Mouse (Mus musculus): ENCODE measurements at regions not wholly inside any gene's neighbourhood (a gene's known extent, or its start where the extent isn't known, plus 50 kb on each side); places are given as distances from the start of the nearest gene placed in this dataset.

DNA sequence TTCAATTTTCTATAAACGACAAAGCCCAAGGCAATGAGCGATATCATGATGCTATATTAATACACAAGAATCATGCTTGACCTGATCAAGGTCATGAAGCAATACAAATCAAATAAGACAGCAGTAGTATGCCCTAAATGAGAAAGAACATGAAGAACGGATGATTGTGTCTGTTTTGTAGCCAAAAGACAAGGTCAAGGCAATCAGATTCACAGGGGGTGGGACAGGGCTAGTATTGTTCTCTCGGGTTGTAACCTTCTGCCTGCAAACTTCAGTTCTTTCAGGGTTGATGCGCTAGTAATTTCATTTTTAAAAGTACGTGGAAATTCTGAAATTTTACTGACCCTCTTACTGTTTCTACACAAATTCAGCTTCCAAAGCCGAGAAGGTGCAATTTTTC, 206.7 kb downstream of the Arl4a start:
- no peak for DNase-seq

DNA sequence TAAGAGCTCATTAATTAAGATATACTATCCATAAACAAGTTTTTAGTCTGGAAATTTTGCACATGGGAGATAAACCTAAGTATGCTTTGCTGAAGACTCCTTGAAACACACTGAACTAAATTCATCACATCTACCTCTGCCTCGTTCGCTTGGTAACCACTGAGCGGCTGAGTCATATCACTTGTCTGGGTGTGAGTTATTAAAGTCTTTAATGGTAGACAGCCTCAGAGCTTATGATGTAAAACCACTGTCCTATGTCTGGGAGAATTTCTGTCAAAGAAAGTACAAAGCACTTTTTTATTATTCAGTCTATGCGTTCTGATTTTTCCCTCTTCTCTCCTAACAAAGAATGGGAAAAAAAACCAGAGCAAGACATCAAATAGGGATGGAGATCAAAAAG, 207.3 kb downstream of the Arl4a start:
- DNase-seq = no peak

DNA sequence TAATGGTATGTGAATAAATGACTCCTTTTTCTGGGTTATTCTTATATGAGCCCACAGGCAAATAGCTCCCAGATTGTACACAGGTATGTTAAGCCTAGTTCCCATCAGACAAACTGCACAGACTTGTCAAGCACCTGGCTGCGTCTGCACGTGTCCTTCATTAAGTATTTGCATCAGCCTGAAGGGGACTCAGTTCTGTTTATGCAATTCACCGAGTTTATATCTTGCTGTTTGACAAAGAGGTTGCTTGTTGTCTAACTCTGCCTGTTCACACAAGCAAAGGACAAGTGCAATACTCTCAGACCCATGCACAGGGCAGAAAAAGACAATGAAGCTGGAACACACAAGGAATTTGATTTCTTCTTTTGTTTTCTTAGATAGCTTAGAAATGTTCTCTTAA, 215.2 kb downstream of the Arl4a start:
- DNase-seq = no peak

DNA sequence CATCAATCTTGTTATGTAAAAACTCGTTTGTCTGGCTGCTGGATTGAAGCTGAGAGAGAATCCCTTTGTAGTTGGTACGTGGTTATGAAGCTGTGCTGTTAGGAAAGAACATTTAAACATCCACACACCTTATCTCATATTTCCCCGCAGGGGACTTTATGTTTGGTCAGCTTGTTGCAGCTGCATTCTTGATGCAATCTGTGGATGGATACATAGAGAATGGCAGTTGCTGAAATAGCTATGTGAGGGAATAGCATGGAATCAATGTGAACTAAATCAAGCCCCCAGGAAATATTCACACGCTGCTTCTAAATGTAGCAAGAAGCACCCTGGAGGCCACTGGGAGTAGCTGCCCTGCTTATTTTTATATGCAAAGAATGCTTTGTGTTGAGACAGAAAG, 236.3 kb downstream of the Arl4a start:
- DNase-seq = no peak

DNA sequence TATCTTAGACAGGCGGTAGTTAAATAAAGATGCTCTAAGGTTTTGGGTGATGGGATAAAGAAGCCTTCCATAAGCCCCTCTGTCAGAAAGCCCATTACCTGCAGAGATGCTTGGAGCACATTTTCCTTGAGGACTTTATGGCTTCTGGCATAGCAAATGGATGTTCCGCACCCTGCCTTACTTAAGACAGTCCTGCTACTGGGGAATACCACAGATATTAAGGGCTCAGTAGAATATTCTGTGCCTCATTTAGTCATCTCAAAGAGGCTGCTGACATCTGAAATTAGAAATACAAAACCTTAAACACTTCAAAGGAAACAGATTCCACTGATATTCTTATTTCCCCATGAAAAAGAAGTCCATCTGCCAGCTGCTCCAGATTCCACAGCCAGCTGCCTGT, 240.0 kb downstream of the Arl4a start:
- DNase-seq = no peak

DNA sequence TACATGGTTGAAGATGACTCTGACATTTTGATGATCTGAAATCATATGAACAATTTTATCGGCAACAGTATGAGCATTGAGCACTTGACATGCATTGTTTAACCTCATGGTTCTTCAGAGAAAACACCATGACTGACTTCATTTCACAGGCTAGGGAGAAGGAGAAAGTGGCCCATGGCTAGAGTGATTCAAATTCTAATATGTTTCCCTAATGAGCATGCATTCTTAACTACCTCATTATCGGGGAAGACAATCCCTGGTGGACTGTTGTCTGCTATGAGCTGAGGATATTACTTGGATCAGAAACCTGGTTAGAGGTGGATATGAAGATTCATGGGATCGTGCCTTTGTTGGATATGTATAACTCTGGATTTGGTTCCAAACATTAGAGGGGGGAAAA, 240.9 kb downstream of the Arl4a start:
- DNase-seq = no peak

DNA sequence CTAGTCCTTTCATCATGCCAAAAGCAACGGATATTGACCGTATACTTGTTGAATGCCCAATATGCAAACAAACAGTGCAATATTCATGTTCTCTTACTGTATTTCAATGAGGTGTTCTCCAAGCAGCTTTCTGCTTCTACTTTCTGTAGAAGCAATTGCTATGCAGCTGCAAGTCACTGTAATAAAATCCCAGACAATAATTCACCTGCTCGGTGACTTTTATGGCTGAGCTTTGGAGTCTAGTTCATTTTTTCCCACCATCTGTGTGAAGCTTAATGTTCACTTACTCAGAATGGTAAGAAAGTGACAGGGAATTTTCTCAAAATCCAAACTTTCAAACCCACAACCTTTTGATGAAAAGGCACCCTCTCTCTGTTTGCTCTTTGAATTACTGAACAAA, 252.8 kb downstream of the Arl4a start:
- no peak for DNase-seq

- no peak for DNase-seq
Observed at GRCm38 (mm10) chr12:39784532-39784931, 253.3 kb downstream of the Arl4a start.

DNA sequence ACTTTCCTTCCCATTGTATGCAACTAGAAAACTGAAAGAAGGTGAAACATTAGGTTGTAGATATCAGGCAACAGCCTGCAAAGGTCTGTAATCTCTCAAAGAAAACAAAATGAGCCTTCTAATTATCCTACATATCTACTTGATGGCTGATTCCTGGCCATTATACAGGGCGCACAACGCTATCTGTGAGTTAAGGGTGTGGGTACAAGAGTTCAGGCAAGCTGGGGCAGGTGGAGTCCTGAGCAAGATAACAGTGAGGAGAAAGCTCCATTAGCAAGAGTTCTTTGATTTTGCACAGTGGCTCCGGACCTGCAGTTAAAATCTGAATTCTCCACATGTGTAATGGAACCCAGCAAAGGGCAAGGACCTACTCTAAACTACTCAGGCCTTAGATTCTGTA, 261.7 kb downstream of the Arl4a start:
- no peak for DNase-seq

DNA sequence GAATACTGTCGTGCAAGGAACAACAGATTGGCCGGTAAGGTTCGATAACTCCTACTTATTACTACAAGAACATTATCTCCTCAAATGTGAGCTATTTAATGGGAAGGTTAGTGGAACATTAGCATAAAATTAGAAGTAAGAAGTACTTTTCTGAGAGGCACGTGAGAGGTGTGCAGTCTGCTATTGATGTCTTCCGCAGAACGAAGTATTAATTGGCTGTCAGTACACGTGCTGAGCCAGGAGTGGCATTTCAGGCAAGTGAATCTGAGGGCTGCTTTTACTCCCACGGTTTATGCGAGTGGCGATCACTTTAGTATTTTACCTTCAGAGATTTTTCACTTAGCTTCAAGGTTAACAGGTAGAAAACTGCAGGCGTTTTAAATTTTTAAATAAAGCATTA, 270.8 kb downstream of the Arl4a start:
- no peak for DNase-seq

- no peak for DNase-seq
Observed at GRCm38 (mm10) chr12:39763529-39763928, 274.3 kb downstream of the Arl4a start.

- no peak for DNase-seq
Observed at GRCm38 (mm10) chr12:39761946-39762345, 275.9 kb downstream of the Arl4a start.

GRCm38 (mm10) chr12:39761326-39761725, 276.5 kb downstream of the Arl4a start:
- DNase-seq = no peak

DNA sequence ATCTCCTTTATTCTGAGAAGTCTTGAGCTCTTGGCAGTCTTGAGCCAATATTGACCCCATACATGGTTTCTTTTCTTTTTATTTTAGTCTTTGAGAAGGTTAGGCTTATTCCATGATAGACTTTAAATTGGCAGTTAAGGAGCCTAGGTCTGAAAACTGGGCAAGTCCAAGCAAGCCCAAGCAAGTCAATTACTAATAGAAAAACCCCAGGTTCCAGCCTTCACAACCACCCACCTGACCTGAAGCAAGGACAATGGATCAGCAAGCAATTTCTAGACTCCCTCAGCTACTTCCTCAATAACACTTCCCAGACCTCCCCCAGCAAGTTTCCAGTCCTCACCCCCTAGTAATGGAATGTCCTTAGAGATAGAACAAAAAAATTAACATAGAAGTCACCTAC, 279.9 kb downstream of the Arl4a start:
- no peak for DNase-seq

DNA sequence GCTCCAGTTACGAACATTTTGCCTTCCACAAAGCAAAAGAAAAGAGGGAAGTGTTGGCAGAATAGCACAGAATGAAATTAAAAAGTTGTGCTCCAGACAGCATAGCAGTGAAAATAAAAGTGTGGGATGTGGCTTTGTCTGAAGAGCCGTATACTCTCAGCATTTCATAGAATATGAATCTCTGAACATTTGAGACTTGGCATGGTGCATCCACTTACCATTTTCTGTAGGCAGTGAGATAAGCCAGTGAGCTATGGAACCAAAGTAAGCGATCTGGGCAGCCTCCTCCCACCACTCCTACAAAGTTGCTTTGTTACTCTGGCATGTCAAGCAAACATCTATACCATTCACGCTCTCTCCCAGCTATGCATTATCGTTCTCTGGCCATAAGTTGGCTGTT, 286.0 kb downstream of the Arl4a start:
- no peak for DNase-seq

DNA sequence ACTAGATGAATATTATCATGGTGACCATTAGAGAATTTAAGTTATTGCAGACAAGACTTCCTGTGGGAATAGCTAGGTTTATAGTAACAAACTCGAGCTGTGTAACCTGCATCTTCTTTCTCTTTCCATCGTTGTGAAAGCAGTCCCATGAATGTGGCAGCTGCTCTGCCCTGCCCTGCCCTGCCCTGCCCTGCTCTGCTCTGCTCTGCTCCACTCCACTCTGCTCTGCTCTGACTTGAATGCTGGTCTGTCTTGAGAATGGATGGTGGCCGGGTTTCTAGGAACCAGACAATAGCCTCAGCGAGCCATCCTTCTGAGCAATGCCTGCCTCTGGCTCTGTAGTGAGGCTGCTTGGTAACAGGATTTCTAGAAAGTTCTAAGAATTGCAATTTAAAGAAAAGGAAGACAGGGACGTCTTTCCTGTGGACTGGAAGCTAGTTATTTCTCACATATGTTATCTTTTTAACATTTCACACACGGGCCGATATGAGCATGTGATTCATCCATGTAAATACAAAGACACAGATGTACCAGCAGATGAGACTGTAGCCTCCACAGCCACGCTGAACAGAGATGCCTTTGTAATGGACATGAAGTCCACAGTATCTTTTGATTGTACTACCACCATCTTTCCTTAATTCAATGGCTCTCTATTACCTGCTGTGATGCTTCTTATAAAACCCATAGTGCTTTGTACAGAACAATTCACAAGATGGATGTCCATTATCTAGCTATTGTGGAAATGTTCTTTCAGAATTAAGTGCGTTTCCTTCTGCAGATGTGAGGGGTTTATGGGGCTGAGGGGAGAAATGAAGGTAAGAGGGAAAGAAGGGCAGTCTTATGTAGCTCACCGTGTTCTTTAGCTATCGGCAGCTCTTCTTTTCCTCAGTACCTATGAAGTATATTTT, 295.4 kb downstream of the Arl4a start:
- no peak for DNase-seq

DNA sequence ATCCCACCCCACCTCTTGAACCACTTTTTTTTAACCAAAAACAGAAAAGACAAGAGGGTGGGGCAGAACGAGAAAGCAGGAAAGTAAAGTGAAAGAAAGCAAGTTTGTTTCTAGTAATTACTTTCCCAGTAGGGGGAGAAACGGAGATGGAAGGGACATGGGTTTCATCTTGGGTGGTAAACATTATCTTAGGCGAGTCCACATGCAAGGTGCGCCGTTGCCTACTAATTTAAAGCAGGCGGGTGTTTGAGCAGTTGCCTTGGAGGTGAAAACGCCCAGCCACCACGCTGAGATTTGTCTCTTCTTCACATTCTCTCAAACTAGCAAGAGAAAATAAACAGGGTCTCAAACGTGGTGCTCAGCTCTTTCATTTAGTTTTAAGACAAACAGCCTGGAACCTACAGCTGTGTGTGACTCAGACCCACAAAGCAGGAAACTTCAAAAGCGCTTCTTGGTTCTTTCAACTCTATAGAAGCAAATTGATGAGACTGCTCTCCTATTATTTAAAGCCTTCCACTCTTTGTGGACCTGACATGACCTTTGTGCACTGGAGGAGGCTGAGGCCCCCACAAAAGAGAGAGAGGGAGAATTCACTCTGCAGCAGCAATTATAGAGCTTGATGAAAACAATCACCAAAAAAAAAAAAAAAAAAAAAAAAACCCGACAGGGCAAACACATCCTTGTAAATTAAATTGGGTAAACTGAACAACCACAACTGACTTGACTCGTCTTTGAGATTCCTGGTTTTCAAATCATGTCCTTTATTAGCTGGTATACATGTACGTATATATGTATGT, 296.6 kb downstream of the Arl4a start:
- DNase-seq = no peak

DNA sequence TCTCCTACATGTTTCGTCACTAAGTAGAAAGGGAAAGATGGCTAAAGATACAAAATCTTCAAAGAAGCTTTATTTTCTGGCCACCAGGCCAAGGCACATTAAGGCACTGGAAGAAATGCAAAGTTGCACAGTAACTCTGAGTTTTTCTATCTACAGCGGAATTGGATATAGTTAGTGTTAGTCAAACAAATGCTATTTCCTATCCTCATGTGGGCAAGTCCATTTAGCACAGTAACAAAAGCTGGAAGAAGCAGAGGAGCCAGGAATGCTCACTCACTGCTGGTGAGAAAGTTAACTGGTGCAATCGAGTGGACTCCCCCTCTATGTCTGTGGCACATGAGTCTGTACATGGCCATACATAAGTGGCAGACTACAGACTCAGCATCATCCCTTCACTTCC, 300.9 kb downstream of the Arl4a start:
- DNase-seq = no peak

DNA sequence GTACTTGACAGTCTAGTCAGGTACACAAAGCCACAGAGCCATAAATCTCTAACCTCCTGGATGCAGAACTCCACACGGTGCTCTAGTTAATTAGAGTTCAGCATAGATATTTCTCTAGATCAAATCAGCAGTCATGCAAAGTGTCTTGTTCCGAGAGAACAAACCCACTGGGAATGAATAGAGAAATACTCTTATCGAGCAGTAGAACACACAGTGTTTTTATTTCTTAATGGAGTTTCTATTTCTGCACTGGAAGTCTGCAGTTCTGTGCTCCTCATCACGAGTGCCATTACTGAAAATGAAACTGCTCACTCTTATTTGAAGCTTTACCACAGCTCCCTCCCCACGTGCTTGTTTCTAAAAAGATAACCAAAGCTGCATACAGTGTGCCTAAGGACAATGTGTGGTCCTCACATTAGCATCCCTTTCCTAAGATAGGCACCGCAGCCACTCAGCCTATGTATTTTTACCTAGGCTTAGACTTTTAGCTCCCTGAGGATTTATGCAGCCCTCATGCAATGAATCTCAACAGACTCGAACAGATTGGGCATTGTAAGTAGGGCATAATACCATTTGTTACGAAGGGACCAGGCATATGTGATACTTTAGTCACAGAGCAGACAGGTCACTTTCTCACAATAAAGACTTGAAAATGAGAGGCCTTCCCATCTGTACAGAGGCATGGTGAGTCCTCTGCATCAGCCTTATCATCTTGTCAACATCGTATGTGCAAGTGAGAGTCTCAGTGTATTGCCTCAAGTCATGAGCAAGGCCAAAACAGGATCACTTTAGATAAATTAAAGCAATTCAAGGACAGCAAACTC, 301.5 kb downstream of the Arl4a start:
- DNase-seq = no peak

DNA sequence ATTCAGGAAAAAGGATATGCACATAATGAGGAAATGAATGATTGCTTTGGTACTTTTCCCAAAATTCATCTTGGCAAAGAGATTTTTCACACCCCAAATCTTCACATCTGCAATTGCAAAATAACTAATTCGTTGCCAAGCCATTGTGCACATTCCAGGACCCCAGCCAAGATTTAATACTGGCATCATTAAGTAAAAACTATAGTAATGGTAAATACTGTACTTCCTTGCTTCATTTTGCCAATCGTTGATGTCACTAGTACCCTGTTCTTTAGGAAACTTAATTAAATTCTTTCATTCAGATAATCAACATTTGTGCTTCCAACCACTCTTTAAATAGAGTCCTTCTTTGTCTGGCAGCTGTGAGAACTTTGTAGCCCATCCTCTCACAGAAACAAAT, 303.6 kb downstream of the Arl4a start:
- no peak for DNase-seq

DNA sequence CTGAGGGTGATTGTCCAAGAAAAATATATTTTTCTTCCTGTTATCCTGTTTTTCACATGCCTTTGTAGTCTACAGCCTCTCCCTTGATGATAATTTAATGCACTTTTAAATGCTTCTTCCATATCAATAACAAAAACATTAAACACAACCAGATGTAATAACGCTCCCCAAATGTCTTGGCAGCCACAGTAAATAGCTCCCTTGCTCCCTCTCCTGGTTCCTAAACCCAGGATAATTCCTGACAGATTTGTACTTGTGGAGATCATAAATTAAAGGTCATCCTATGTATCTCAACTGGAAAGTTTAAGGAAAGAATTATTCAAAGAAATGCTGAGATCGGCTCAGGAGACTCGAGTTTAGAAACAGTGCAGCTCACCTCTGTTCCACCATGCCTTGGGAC, 306.6 kb downstream of the Arl4a start:
- no peak for DNase-seq

DNA sequence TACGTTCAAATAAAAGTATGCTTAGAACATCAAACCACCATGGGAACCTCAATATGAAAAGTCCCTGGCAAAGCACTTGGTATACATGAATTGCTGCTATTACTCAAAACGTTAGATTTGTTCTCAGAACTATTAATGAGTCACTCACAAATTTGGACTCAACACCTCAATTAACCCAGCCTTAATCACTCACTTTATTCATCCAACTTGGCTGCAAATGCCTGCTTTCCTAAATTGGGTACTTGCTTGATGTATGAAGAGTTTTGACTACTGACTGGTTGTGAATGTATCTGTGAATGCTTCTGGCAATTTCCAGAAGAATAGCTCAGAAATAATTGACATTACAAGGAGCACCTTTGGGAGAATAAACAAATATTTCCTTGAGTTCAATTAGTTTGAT, 308.6 kb downstream of the Arl4a start:
- DNase-seq = no peak

DNA sequence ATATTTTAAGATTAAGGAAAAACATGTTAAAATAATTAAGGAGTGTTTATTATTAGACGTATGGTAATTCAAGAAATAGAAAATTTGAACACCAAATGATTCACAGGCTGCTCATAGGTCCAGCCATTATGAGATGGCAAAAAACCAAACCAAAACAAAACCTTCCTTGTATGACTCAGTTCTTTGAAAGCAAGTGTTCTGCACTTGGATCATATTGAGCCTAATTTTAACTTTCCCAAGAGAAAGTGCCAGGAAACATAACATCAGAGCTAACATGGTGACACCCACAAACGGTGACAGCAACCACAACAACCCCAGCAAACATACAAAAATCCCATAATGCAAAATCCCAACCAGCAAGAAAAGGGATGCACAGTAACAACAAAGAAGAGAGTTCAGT, 313.7 kb downstream of the Arl4a start:
- no peak for DNase-seq

Measured in liver (tissue).